Mouse (Mus musculus): ENCODE measurements around the gene Atp2a2.

The Atp2a2 gene

DNA sequence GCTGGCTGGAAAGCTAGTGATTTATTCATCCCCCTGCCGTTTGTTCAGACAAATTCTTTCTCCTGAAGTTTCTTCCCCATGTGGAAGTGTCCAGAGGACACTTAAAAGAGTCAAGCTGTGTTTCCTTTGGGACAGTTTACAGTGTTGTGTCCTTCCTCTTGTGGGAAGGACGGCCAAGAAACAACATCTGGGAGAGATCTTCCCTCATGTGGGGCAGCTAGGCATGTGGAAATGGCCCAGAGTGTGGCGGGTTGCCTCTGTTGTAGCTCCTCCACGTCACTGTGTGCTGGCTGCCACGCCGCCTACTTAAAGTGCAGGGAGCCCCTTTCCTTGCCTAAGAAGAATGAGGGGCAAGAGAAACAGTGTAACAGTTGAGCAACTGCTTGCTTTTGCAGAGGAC lies 89.2 kb downstream of the Atp2a2 start:
- DNase-seq (ENCODE audit: low read depth, low spot score): no peak

GRCm38 (mm10) chr5:122411892-122412291 lies 90.1 kb downstream of the Atp2a2 start:
- no peak for DNase-seq (ENCODE audit: low read depth, low spot score)

GRCm38 (mm10) chr5:122409692-122410645 lies 92.1 kb downstream of the Atp2a2 start:
- DNase-seq (ENCODE audit: low read depth, low spot score): no peak

DNA sequence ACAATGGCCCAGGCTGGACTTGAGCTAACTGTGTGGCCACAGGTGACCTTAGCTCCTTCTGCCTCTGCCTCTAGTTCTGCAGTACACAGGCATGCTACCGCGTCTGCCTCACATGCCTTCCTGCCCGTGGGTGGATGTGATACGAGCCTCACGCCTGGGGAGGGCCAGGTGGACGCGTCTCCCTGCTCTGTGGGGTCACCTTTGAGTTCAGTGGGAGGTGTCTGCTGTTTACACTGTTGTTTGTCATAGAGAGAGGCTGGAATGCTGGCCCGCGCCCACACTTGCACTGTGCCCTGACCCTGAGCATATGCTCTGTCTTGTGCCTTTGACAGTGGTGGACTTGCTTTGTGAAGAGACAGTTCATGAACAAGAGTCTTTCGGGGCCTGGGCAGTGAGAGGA lies 96.5 kb downstream of the Atp2a2 start:
- no peak for DNase-seq (ENCODE audit: low read depth, low spot score)
